Mouse (Mus musculus) midbrain, embryonic 15.5 days (tissue): ENCODE results near the gene Spred2. TPM values are rescaled to one million over a fixed set of nuclear protein-coding genes. Genes with fewer than 3 reads are reported as not detected.

ENCODE experiments used
- ATAC-seq: fragments of 200-750 bp; cut with Nextera tagmentation; replicated peaks from 2 replicates; pipeline ENCODE4 v1.8.0; 2017; ENCODE audit warnings: moderate TSS enrichment
- H3K27ac ChIP-seq: fragments of 300-500 bp; sonication (generic); 2 replicates; pipeline ENCODE4 v1.5.1; 2015; ENCODE audit warnings: mild to moderate bottlenecking, inconsistent platforms
- H3K27me3 ChIP-seq: fragments of 300-500 bp; sonication (generic); replicated peaks from 2 replicates; pipeline ENCODE4 v1.6.1; 2015; ENCODE audit warnings: inconsistent platforms
- H3K36me3 ChIP-seq: fragments of 300-500 bp; sonication (generic); replicated peaks from 2 replicates; pipeline ENCODE4 v1.6.1; 2015; ENCODE audit warnings: inconsistent platforms
- H3K4me1 ChIP-seq: fragments of 300-500 bp; sonication (generic); 2 replicates; pipeline ENCODE4 v1.6.1; 2015; ENCODE audit warnings: inconsistent platforms
- H3K4me2 ChIP-seq: fragments of 300-500 bp; sonication (generic); 2 replicates; pipeline ENCODE4 v1.6.1; 2015; ENCODE audit warnings: inconsistent platforms, mild to moderate bottlenecking, moderate library complexity
- H3K4me3 ChIP-seq: fragments of 300-500 bp; sonication (generic); 2 replicates; pipeline ENCODE4 v1.5.1; 2015; ENCODE audit warnings: mild to moderate bottlenecking, inconsistent platforms
- H3K9ac ChIP-seq: fragments of 300-500 bp; sonication (generic); 2 replicates; pipeline ENCODE4 v1.6.1; 2015; ENCODE audit warnings: mild to moderate bottlenecking, inconsistent platforms
- H3K9me3 ChIP-seq: fragments of 300-500 bp; sonication (generic); 2 replicates; pipeline ENCODE4 v1.6.1; 2016; ENCODE audit warnings: inconsistent platforms
- WGBS: fragments of 180-500 bp; shearing (Covaris S2); methylation state at CpG from one replicate; pipeline ENCODE4 v1.1.7; 2015; ENCODE audit warnings: mixed read lengths; 5-methylcytosine and 5-hydroxymethylcytosine counted together
- polyA plus RNA-seq: library from polyadenylated mRNA; unstranded; fragments of >200 nt; fragmentation: Nextera tagmentation; extraction: Ambion mirVana; gene quantifications from 2 replicates; pipeline ENCODE4 v1.2.1, GENCODE M21; 2015

The Spred2 gene
- polyA plus RNA-seq, 1 experiment from 2014 or later, result 6.2 TPM

DNA sequence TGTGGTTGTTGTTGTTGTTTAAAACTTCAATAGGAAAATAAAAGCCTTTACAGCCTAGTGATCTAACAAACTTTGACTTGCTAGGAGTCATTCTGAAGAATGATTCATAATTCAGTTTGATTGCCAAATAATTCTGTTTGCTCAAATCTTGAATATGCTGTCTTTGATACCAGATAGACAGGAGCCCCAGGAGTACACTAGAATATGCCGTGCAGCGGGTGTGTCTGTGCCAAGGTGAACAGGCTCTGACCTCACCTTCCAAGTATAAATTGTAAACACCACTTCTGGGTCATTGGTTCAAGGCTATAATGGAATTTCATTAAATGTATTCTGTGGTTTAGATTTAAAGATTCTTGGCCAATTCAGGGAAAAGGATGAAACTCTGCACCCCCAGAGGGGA, 66.6 kb downstream of the Spred2 start:
- no peaks in the 10 kb centered on the region for H3K27me3 ChIP-seq
- ATAC-seq, result no peak
- H3K4me3 ChIP-seq, result no peak overlapping the region
- peaks cover 15% of the 10 kb centered on the region for H3K4me1 ChIP-seq
- no peak overlapping the region for H3K4me2 ChIP-seq
- H3K9me3 ChIP-seq, result no peaks in the 10 kb centered on the region
- no peaks in the 10 kb centered on the region for H3K36me3 ChIP-seq
- no peak overlapping the region for H3K9ac ChIP-seq
- no peak overlapping the region for H3K27ac ChIP-seq
- WGBS, result 77% methylated on average over 2 of the region's 2 CpGs

DNA sequence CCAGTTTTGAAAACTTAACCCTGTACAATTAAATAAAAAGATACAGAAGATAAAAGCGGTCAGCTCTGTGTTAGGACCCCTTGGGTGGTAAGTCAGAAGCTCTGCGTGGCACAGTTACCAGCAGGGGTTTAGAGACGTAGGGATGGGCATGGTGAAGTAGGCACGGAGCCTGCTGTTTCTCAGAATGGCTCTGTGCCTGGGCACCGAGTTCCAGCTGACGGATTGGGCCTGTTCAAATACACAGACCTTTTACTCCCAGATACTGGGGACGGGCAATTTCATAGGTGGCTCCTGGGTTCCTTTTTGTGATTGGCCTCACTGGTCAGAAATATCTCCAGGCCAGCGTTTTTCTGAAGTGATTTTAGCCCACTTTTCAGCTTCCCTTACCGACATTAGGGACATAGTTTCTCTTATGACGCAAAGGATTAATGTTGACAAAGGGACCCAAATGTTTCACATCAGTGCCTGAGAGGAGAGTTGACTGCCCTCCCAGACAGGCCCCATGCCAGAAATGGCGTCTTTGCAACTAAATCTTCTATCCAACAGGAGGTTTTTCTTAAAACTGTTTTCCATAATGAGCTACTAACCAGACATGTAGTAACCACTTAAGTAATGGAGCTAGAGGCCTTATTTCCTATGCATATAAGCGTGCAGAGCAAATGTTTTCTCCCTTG, 67.3 kb downstream of the Spred2 start:
- Histone ChIP-seq H3K27ac (no peak overlapping the region), H3K9ac (no peak overlapping the region), H3K4me1 (peaks cover 14% of the 10 kb centered on the region), H3K27me3 (no peaks in the 10 kb centered on the region), H3K4me3 (no peak overlapping the region), H3K36me3 (no peaks in the 10 kb centered on the region), H3K9me3 (no peaks in the 10 kb centered on the region), H3K4me2 (no peak overlapping the region)
- no peak for ATAC-seq
- WGBS, result 61% methylated on average over 12 of the region's 12 CpGs

- no peak overlapping the region for H3K4me3 ChIP-seq
- H3K36me3 ChIP-seq, result no peaks in the 10 kb centered on the region
- WGBS, result 66% methylated on average over 12 of the region's 15 CpGs
- H3K9me3 ChIP-seq, result no peaks in the 10 kb centered on the region
- H3K4me2 ChIP-seq, result no peak overlapping the region
- no peak overlapping the region for H3K9ac ChIP-seq
- peaks cover 6% of the 10 kb centered on the region; the same call in 1 of the 2 replicates for H3K4me1 ChIP-seq
- H3K27ac ChIP-seq, result no peak overlapping the region
- no peak; the same call in 1 of the 2 replicates for ATAC-seq
- no peaks in the 10 kb centered on the region for H3K27me3 ChIP-seq
Measured at GRCm38 (mm10) chr11:19992341-19993281, 68.4 kb downstream of the Spred2 start.

DNA sequence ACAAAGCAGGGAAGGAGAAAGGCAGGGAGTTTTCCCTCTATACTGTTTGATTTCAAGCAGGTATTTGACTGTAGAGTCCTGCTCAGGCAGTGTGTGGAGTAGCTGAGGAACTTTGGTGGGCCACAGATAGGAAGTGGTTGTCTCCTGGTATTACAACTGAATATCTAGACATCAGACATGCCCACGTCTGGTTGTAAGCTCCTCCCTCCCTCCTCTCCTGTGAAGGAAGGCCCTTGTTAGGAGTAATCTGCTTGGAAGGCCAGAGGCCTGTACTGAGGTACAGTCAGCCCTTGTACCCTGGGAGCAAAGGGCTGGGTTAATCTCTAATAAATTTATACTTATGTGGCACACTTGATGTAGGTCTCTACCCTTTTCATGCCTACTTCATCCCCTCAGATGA, 69.6 kb downstream of the Spred2 start:
- H3K27me3 ChIP-seq, result no peaks in the 10 kb centered on the region
- H3K9ac ChIP-seq, result no peak overlapping the region
- H3K4me1 ChIP-seq, result peaks cover 6% of the 10 kb centered on the region; the same call in 1 of the 2 replicates
- no peaks in the 10 kb centered on the region for H3K36me3 ChIP-seq
- no peak overlapping the region for H3K4me3 ChIP-seq
- ATAC-seq, result no peak
- no peak overlapping the region for H3K4me2 ChIP-seq
- no peak overlapping the region for H3K27ac ChIP-seq
- no peaks in the 10 kb centered on the region for H3K9me3 ChIP-seq
- 25% methylated on average over 1 of the region's 1 CpGs for WGBS

DNA sequence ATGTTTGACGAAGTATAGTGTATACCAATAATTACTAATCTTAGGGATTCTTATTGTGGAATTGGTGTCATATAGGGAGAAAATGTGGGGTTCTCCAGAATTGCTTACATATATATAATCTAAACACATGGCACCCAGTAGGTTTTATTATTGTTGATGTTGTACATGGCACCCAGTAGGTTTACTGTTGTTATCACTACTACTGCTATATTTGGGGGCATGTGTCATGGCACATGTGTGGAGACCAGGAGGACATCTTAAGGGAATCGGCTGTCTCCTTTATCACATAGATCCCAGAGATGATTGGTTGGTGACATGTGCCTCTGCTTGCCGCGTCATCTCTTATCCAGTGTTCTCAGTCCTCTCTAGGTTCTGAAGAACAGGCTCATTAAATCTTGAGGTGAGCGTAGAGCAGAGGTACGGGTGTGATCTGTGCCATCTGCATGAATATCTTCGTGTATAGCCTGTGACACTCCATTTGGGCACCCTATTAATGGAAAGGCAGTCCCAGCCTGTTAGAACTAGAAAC, 70.2 kb downstream of the Spred2 start:
- WGBS, result 94% methylated on average over 7 of the region's 7 CpGs
- no peak overlapping the region for H3K4me2 ChIP-seq
- no peaks in the 10 kb centered on the region for H3K9me3 ChIP-seq
- H3K4me3 ChIP-seq, result no peak overlapping the region
- H3K4me1 ChIP-seq, result peaks cover 6% of the 10 kb centered on the region; the same call in 1 of the 2 replicates
- no peaks in the 10 kb centered on the region for H3K27me3 ChIP-seq
- no peak for ATAC-seq
- H3K27ac ChIP-seq, result no peak overlapping the region
- no peaks in the 10 kb centered on the region for H3K36me3 ChIP-seq
- H3K9ac ChIP-seq, result no peak overlapping the region

DNA sequence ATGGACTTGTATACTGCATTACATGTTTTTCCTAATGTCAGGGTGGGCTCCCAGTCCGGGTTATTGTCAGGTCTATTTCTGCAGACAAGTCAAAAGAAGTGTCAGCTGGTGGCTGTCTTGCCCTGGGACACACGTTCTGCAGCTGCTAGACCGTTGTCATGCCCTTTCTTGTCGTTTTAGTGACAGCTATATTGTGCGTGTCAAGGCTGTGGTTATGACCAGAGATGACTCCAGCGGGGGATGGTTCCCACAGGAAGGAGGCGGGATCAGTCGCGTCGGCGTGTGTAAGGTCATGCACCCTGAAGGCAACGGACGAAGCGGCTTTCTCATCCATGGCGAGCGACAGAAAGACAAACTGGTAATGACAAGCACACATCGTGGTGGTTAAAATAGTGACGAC, 73.8 kb downstream of the Spred2 start:
- WGBS, result 65% methylated on average over 18 of the region's 18 CpGs
- H3K27me3 ChIP-seq, result no peaks in the 10 kb centered on the region
- H3K27ac ChIP-seq, result no peak overlapping the region
- H3K4me3 ChIP-seq, result no peak overlapping the region
- H3K4me2 ChIP-seq, result no peak overlapping the region
- H3K9ac ChIP-seq, result no peak overlapping the region
- no peaks in the 10 kb centered on the region for H3K36me3 ChIP-seq
- H3K9me3 ChIP-seq, result no peaks in the 10 kb centered on the region
- no peak for ATAC-seq
- H3K4me1 ChIP-seq, result peaks cover 3% of the 10 kb centered on the region; the same call in 1 of the 2 replicates

DNA sequence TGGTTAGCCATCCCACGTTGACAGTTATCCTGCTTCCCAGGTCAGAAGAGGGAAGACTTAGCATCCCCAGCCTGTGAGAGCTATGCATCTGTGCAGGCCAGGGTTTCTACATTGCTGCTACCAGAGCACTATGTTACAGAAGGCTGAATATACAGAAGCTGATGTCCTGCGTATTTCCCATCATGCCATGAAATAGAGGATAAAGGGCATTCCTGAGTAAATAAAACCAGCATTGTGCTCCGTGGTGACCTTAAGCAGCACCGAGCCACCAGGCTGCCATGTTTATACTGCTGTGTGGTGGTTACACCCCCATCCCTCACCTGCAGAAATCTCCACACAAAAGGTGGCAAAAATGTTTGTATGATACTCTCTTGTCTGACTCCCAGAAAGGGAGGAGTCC, 78.7 kb downstream of the Spred2 start:
- ATAC-seq, result no peak
- no peak overlapping the region for H3K9ac ChIP-seq
- H3K4me3 ChIP-seq, result no peak overlapping the region
- H3K27me3 ChIP-seq, result no peaks in the 10 kb centered on the region
- no peaks in the 10 kb centered on the region for H3K4me1 ChIP-seq
- WGBS, result 80% methylated on average over 4 of the region's 4 CpGs
- H3K9me3 ChIP-seq, result no peaks in the 10 kb centered on the region
- no peak overlapping the region for H3K4me2 ChIP-seq
- H3K36me3 ChIP-seq, result no peaks in the 10 kb centered on the region; the same call in 1 of the 2 replicates
- H3K27ac ChIP-seq, result no peak overlapping the region

DNA sequence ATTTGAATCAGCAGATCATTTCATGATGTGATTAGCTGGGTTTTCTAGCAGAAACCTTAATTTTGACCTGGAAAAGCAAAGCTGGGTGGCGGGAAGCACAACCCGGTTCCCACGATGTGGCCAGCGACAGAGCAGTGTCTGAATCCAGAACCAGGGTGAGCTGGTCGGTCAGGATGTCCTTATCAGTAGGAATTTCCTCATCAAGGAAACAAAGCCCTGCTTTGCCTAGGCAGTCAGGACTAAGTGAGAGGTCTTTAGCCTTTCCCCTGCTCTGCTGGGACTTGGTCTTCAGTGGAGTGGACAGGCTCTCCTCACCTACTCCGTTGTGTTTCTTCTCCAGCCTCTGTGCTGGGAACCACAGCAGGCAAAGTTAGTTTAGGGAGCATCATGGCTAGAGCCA, 83.5 kb downstream of the Spred2 start:
- WGBS, result 88% methylated on average over 6 of the region's 6 CpGs
- Histone ChIP-seq H3K4me3 (no peak overlapping the region), H3K4me1 (no peaks in the 10 kb centered on the region), H3K4me2 (no peak overlapping the region), H3K27me3 (no peaks in the 10 kb centered on the region), H3K36me3 (no peaks in the 10 kb centered on the region; the same call in 1 of the 2 replicates), H3K9me3 (no peaks in the 10 kb centered on the region), H3K9ac (no peak overlapping the region), H3K27ac (no peak overlapping the region)
- no peak for ATAC-seq

- Histone ChIP-seq H3K4me2 (no peak overlapping the region), H3K4me1 (no peaks in the 10 kb centered on the region), H3K27ac (no peak overlapping the region), H3K9ac (no peak overlapping the region), H3K27me3 (no peaks in the 10 kb centered on the region), H3K9me3 (no peaks in the 10 kb centered on the region), H3K36me3 (no peaks in the 10 kb centered on the region), H3K4me3 (no peak overlapping the region)
- no peak; the same call in 1 of the 2 replicates for ATAC-seq
- WGBS, result 76% methylated on average over 16 of the region's 16 CpGs
Measured at GRCm38 (mm10) chr11:20011210-20011978, 87.2 kb downstream of the Spred2 start.

GRCm38 (mm10) chr11:20013366-20013765, 89.2 kb downstream of the Spred2 start:
- no peaks in the 10 kb centered on the region for H3K4me1 ChIP-seq
- 94% methylated on average over 3 of the region's 3 CpGs for WGBS
- no peak overlapping the region for H3K4me2 ChIP-seq
- H3K9ac ChIP-seq, result no peak overlapping the region
- no peak overlapping the region for H3K4me3 ChIP-seq
- H3K27me3 ChIP-seq, result no peaks in the 10 kb centered on the region
- ATAC-seq, result no peak
- H3K9me3 ChIP-seq, result no peaks in the 10 kb centered on the region
- H3K36me3 ChIP-seq, result peaks cover 11% of the 10 kb centered on the region
- no peak overlapping the region for H3K27ac ChIP-seq

- H3K4me1 ChIP-seq, result no peaks in the 10 kb centered on the region
- WGBS, result 96% methylated on average over 13 of the region's 13 CpGs
- H3K36me3 ChIP-seq, result peaks cover 46% of the 10 kb centered on the region
- no peak overlapping the region for H3K9ac ChIP-seq
- H3K27me3 ChIP-seq, result no peaks in the 10 kb centered on the region
- H3K27ac ChIP-seq, result no peak overlapping the region
- peaks cover 25% of the 10 kb centered on the region for H3K9me3 ChIP-seq
- no peak overlapping the region for H3K4me3 ChIP-seq
- ATAC-seq, result no peak
- H3K4me2 ChIP-seq, result no peak overlapping the region
Measured at GRCm38 (mm10) chr11:20017937-20018336, 93.8 kb downstream of the Spred2 start.

DNA sequence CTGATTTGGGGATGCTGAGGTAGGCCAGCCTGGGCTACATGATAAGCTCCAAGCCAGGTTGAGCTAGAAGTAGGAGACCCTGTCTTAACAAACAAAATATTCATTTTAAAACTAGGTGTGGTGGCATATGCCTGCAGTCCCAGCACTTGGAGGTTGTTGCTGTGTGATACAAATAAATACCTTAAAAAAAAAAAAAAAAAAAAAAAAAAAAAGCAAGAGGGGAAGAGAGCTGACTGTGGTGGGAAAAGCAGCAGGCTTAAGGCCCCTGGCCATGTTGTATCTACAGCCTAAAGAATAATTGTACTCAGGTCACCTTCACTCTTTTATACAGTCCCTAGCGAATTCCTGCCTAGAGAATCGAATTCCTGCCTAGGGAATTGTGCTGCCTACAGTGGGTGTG, 94.7 kb downstream of the Spred2 start:
- H3K4me3 ChIP-seq, result no peak overlapping the region
- ATAC-seq, result no peak

More for the DNA sequence above, 94.7 kb downstream of the Spred2 start:
- H3K4me2 ChIP-seq, result no peak overlapping the region
- H3K36me3 ChIP-seq, result peaks cover 46% of the 10 kb centered on the region
- no peaks in the 10 kb centered on the region for H3K4me1 ChIP-seq
- no peak overlapping the region for H3K9ac ChIP-seq
- WGBS, result 94% methylated on average over 2 of the region's 2 CpGs
- no peaks in the 10 kb centered on the region for H3K27me3 ChIP-seq
- H3K9me3 ChIP-seq, result peaks cover 25% of the 10 kb centered on the region
- no peak overlapping the region for H3K27ac ChIP-seq
